Mouse (Mus musculus) limb, embryonic 15.5 days (tissue): ENCODE measurements around the gene Ppp1r14a. TPM values are rescaled to one million over a fixed set of nuclear protein-coding genes. Genes with fewer than 3 reads are reported as not detected.

Experiments used
- ATAC-seq: fragments of 200-750 bp; cut with Nextera tagmentation; 2 replicates; pipeline ENCODE4 v1.8.0; 2017; ENCODE audit warnings: low read depth, moderate TSS enrichment; ENCODE audit not compliant: insufficient number of reproducible peaks, low FRiP score, low TSS enrichment
- H3K27ac ChIP-seq: fragments of 300-500 bp; sonication (generic); 2 replicates; pipeline ENCODE4 v1.5.1; 2015; ENCODE audit warnings: moderate library complexity, mild to moderate bottlenecking, inconsistent platforms
- H3K27me3 ChIP-seq: fragments of 300-500 bp; sonication (generic); 2 replicates; pipeline ENCODE4 v1.6.1; 2015; ENCODE audit warnings: inconsistent platforms
- H3K36me3 ChIP-seq: fragments of 300-500 bp; sonication (generic); 2 replicates; pipeline ENCODE4 v1.6.1; 2015; ENCODE audit warnings: inconsistent platforms
- H3K4me1 ChIP-seq: fragments of 300-500 bp; sonication (generic); 2 replicates; pipeline ENCODE4 v1.6.1; 2015; ENCODE audit warnings: inconsistent platforms
- H3K4me2 ChIP-seq: fragments of 300-500 bp; sonication (generic); 2 replicates; pipeline ENCODE4 v1.6.1; 2015; ENCODE audit warnings: mild to moderate bottlenecking, inconsistent platforms
- H3K4me3 ChIP-seq: fragments of 300-500 bp; sonication (generic); 2 replicates; pipeline ENCODE4 v1.5.1; 2015; ENCODE audit warnings: mild to moderate bottlenecking, inconsistent platforms
- H3K9ac ChIP-seq: fragments of 300-500 bp; sonication (generic); 2 replicates; pipeline ENCODE4 v1.6.1; 2015; ENCODE audit warnings: inconsistent platforms
- H3K9me3 ChIP-seq: fragments of 300-500 bp; sonication (generic); 2 replicates; pipeline ENCODE4 v1.6.1; 2016; ENCODE audit warnings: inconsistent platforms
- WGBS: fragments of 180-500 bp; shearing (Covaris S2); methylation state at CpG from one replicate; pipeline ENCODE4 v1.1.7; 2015; 5-methylcytosine and 5-hydroxymethylcytosine counted together
- polyA plus RNA-seq: library from polyadenylated mRNA; unstranded; fragments of >200 nt; fragmentation: Nextera tagmentation; extraction: Ambion mirVana; gene quantifications from 2 replicates; pipeline ENCODE4 v1.2.1, GENCODE M21; 2015

Ppp1r14a gene
- polyA plus RNA-seq, 1 experiment from 2014 or later, result 15.5 TPM

DNA sequence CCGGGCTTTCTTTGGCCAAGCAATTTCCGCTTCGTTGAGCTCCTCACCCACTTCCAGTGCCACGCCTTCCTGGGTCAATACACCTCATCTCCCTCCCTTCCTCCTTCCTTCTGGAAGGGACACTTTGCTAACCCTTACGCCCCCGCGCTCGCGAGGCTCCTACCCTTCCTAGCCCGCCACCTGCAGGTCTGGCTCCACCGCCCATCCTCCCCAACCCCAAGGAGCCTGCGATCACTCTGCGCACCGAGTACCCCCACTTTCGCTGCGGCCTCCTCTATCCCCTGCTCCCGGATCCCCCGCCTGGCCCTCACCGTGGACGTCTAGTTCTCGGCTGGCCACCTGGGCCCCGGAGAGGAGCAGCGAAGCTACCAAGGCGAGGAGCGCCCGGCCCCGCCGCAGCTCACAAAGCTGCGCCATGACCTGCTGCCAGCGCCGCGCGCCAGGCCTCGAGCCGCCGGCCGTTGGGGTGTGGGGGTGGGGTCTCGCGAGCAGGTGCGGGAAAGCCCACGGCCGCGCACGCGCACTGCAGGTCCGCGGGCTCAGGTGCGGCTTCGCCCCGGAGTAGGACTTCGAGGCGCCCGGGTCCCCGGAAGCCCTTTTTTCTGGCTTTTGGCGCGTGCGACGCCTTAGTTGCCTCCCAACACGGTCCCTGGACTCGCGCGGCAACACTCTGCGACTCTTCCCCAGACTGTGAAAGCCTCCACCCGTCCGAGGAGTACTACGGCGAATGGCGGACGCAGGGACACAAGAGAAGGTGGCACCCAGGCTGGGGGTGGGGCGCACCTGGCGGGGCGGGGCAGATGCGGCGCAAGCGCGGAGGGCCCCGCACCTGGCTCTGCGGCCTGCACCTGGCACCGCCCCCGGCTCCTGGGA, 7.7 kb upstream of the Ppp1r14a start, which contains the start of gene Spint2:
Gene Spint2 (minus strand): TSS at position 712 of the 873 bp plus-strand sequence.
- under 1% methylated on average over 78 of the region's 80 CpGs for WGBS
- no peaks in the 10 kb centered on the region for H3K36me3 ChIP-seq
- ATAC-seq, result 0 out of 2 replicates have a peak, but pooled peaks have one; percentile 63
- H3K4me2 ChIP-seq, result peak within 1 kb of the TSS; percentile 99
- H3K9me3 ChIP-seq, result no peaks in the 10 kb centered on the region
- peak within 1 kb of the TSS; percentile 57 for H3K9ac ChIP-seq
- peak within 1 kb of the TSS; percentile 80 for H3K27ac ChIP-seq
- H3K27me3 ChIP-seq, result peaks cover 22% of the 10 kb centered on the region
- H3K4me3 ChIP-seq, result peak within 1 kb of the TSS; percentile 64
- peaks cover 30% of the 10 kb centered on the region for H3K4me1 ChIP-seq

GRCm38 (mm10) chr7:29282074-29282554, 7.0 kb upstream of the Ppp1r14a start:
- H3K27ac ChIP-seq, result peak overlapping the region; percentile 80

DNA sequence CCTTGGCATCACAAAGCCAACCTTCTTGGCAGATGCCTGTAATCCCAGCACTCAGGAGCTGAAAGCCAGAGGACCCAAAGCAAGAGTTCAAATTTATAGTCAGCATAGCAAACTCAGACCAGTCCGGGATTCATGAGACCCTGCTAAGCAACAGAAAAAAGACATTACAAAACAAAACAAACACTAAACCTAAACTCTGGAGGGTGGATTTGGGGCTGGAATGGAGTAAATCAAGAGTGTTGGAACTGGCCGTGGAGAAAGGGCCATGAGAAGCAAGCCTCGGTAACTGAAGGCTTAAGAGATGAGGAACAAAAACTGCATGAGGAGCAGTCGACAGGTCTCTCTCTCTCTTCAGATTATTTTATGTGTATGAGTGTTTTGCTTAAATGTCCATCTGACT, 5.2 kb upstream of the Ppp1r14a start:
- Histone ChIP-seq H3K9me3 (no peaks in the 10 kb centered on the region), H3K4me1 (peaks cover 26% of the 10 kb centered on the region), H3K4me3 (no peak overlapping the region), H3K27ac (no peak overlapping the region), H3K27me3 (peaks cover 22% of the 10 kb centered on the region), H3K36me3 (no peaks in the 10 kb centered on the region), H3K4me2 (no peak overlapping the region), H3K9ac (no peak overlapping the region)
- WGBS, result 90% methylated on average over 4 of the region's 4 CpGs
- no peak for ATAC-seq

More at GRCm38 (mm10) chr7:29282074-29282554, 7.0 kb upstream of the Ppp1r14a start:
- Histone ChIP-seq H3K9me3 (no peaks in the 10 kb centered on the region), H3K36me3 (no peaks in the 10 kb centered on the region), H3K4me3 (peak overlapping the region; percentile 64), H3K27me3 (peaks cover 22% of the 10 kb centered on the region), H3K4me2 (peak overlapping the region; percentile 99), H3K4me1 (peaks cover 23% of the 10 kb centered on the region), H3K9ac (peak overlapping the region; percentile 57)
- 8% methylated on average over 21 of the region's 21 CpGs for WGBS
- 0 out of 2 replicates have a peak, but pooled peaks have one; percentile 15 for ATAC-seq

DNA sequence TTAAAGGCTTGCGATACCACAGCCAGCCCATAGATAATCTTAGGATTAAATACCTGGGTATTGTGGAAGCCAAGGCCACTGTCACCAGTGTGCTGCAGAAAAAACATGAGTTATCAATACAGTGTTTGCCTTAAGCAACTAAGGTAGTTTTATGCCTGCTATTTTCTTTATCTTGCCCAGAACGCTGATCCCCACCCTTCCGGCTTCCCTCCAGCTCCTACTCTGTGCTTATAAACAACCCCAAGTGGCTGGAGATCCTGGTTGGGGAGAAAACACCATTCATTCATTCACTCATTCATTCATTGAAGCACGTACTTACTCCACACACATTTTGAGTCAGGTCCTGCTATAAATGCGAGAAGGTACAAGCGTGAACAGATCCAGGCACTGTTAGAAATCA, 4.6 kb upstream of the Ppp1r14a start:
- 84% methylated on average over 6 of the region's 6 CpGs for WGBS
- Histone ChIP-seq H3K9ac (no peak overlapping the region), H3K27me3 (peaks cover 22% of the 10 kb centered on the region), H3K9me3 (no peaks in the 10 kb centered on the region), H3K4me3 (no peak overlapping the region), H3K27ac (no peak overlapping the region), H3K4me2 (no peak overlapping the region), H3K36me3 (no peaks in the 10 kb centered on the region), H3K4me1 (peaks cover 32% of the 10 kb centered on the region)
- no peak for ATAC-seq

- Histone ChIP-seq H3K4me3 (no peak overlapping the region), H3K4me2 (no peak overlapping the region), H3K27ac (no peak overlapping the region), H3K9ac (no peak overlapping the region), H3K27me3 (peaks cover 4% of the 10 kb centered on the region), H3K9me3 (no peaks in the 10 kb centered on the region), H3K4me1 (peaks cover 33% of the 10 kb centered on the region), H3K36me3 (no peaks in the 10 kb centered on the region)
- no peak for ATAC-seq
- 80% methylated on average over 7 of the region's 7 CpGs for WGBS
Observed at GRCm38 (mm10) chr7:29287481-29287880, 1.6 kb upstream of the Ppp1r14a start.

GRCm38 (mm10) chr7:29288079-29288478, 1.0 kb upstream of the Ppp1r14a start:
- WGBS, result 83% methylated on average over 2 of the region's 2 CpGs

DNA sequence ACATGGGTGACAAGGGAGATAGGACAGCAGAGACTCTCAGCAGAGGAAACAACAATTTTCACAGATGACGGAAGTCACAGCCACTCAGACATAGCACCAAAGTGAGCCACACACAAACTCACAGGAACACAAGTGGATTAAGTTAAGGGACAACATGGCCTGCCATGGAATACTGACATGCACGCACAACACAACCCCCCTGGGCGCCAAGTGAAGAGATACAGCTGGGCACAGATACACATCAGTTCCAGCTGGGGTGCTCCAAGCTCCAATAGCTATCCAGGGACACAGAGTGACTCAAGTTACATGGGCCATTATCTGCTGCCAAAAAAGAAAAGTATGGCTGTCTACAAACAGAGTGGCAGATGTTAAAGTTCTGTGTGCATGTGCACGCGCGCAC, 748 bp downstream of the Ppp1r14a start:
- 0 out of 2 replicates have a peak, but pooled peaks have one; percentile 2 for ATAC-seq
- no peaks in the 10 kb centered on the region for H3K27me3 ChIP-seq
- H3K4me1 ChIP-seq, result peaks cover 48% of the 10 kb centered on the region
- WGBS, result 70% methylated on average over 6 of the region's 6 CpGs
- H3K9ac ChIP-seq, result 0 out of 2 replicates have a peak overlapping the region, but pooled peaks have one; percentile 47
- 0 out of 2 replicates have a peak overlapping the region, but pooled peaks have one; percentile 69 for H3K27ac ChIP-seq
- peak overlapping the region; percentile 62 for H3K4me3 ChIP-seq
- no peaks in the 10 kb centered on the region for H3K9me3 ChIP-seq
- H3K4me2 ChIP-seq, result peak overlapping the region; percentile 94
- no peaks in the 10 kb centered on the region for H3K36me3 ChIP-seq

More at GRCm38 (mm10) chr7:29288079-29288478, 1.0 kb upstream of the Ppp1r14a start:
- Histone ChIP-seq H3K4me2 (no peak overlapping the region), H3K9me3 (no peaks in the 10 kb centered on the region), H3K27ac (no peak overlapping the region), H3K9ac (no peak overlapping the region), H3K4me3 (no peak overlapping the region), H3K27me3 (no peaks in the 10 kb centered on the region), H3K4me1 (peaks cover 39% of the 10 kb centered on the region), H3K36me3 (no peaks in the 10 kb centered on the region)
- ATAC-seq, result no peak

- H3K27ac ChIP-seq, result 0 out of 2 replicates have a peak overlapping the region, but pooled peaks have one; percentile 5
- H3K9me3 ChIP-seq, result no peaks in the 10 kb centered on the region
- H3K9ac ChIP-seq, result no peak overlapping the region
- 37% methylated on average over 11 of the region's 11 CpGs for WGBS
- H3K4me2 ChIP-seq, result 0 out of 2 replicates have a peak overlapping the region, but pooled peaks have one; percentile 8
- ATAC-seq, result no peak
- H3K4me3 ChIP-seq, result no peak overlapping the region
- H3K4me1 ChIP-seq, result peaks cover 48% of the 10 kb centered on the region
- no peaks in the 10 kb centered on the region for H3K27me3 ChIP-seq
- H3K36me3 ChIP-seq, result no peaks in the 10 kb centered on the region
Observed at GRCm38 (mm10) chr7:29290691-29291485, 1.8 kb downstream of the Ppp1r14a start.

GRCm38 (mm10) chr7:29291616-29292457, 2.7 kb downstream of the Ppp1r14a start:
- no peak overlapping the region for H3K4me2 ChIP-seq
- no peak for ATAC-seq
- H3K9ac ChIP-seq, result 0 out of 2 replicates have a peak overlapping the region, but pooled peaks have one; percentile 26
- H3K4me3 ChIP-seq, result no peak overlapping the region
- H3K4me1 ChIP-seq, result peaks cover 48% of the 10 kb centered on the region
- H3K27ac ChIP-seq, result 0 out of 2 replicates have a peak overlapping the region, but pooled peaks have one; percentile 59
- 18% methylated on average over 6 of the region's 7 CpGs for WGBS
- no peaks in the 10 kb centered on the region for H3K36me3 ChIP-seq
- H3K9me3 ChIP-seq, result no peaks in the 10 kb centered on the region
- H3K27me3 ChIP-seq, result no peaks in the 10 kb centered on the region

GRCm38 (mm10) chr7:29292458-29293098, 3.5 kb downstream of the Ppp1r14a start:
- no peak overlapping the region for H3K4me2 ChIP-seq
- ATAC-seq, result no peak
- peaks cover 48% of the 10 kb centered on the region for H3K4me1 ChIP-seq
- WGBS, result 29% methylated on average over 8 of the region's 8 CpGs
- no peaks in the 10 kb centered on the region for H3K36me3 ChIP-seq
- no peak overlapping the region for H3K4me3 ChIP-seq
- no peaks in the 10 kb centered on the region for H3K9me3 ChIP-seq
- H3K27me3 ChIP-seq, result no peaks in the 10 kb centered on the region
- 0 out of 2 replicates have a peak overlapping the region, but pooled peaks have one; percentile 26 for H3K9ac ChIP-seq
- peak overlapping the region; percentile 59; the same call in 1 of the 2 replicates for H3K27ac ChIP-seq
